Mouse (Mus musculus): Measurements from ENCODE around the gene Dgke. TPM values are rescaled to one million over a fixed set of nuclear protein-coding genes. Genes with fewer than 3 reads are reported as not detected.
"Not testable (repeated sequence)": the region's sequence is repeated elsewhere in the genome, so short reads cannot be mapped to it uniquely, and the experiment has no call there.

The Dgke gene
- polyA plus RNA-seq, 2 experiments = 0.39 to 0.63 TPM

DNA sequence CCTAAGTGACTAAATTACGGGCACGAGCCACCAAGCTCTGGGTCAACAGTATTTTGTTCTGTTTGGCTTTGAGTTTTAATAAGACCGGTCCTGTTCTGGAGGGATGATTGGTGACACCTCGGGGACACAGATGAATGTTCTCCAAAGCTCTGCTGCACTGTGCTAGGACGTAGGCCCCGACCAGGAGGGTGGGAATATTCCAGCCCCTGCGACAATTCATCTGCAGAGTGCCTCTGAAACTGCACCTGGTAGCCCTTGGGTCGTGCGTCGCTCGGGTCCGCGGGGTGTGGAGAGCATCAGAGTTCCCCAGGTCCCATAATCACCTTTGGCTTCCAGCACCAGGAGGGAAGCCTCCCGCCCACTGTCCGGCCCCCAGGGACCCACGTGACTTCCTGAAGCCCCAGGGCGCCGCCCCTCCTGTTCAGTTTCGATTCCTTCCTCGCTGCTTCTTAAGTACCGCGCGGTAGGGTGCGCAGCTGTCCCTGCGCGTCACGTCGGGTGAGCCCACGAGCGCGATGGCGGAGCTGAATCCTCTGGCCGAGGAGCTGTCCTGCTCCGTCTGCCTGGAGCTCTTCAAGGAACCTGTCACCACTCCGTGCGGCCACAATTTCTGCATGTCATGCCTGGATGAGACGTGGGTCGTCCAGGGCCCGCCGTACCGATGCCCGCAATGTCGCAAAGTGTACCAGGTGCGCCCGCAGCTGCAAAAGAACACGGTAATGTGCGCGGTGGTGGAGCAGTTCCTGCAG lies 67.5 kb downstream of the Dgke start, which contains the start of gene Trim25:
TSS of gene Trim25 (plus strand) at position 403 of the 749 bp plus-strand sequence.
- H3K4me3 ChIP-seq (ENCODE audit: insufficient read depth in 1 of 2, low read depth in 2 of 2, low read length in 2 of 2) = peak within 1 kb of the TSS; percentile 73 to 91

DNA sequence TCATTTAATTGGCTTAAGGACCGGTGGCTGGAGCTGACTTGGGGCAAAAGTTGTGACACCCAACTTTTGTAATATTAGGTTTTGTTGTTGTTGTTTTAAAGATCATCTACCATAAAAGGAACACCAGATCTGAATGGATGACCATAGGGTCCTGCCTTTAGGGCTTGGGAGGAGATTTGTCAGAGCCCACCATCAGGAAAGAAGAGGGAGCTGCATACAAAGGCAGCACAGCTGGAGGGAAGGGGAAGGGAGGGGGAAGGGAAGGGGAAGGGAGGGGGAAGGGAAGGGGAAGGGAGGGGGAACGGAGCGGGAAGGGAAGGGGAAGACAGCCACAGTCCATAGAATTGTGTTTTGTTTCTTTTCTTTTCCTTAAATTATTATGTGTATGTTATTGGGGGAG lies 68.2 kb downstream of the Dgke start:
- H3K36me3 ChIP-seq (replicated peaks; ENCODE audit: control insufficient read depth, insufficient read depth, low read depth) = no peaks in the 10 kb centered on the region
- peak overlapping the region; percentile 92 for H3K4me2 ChIP-seq (ENCODE audit: low read depth)
- H3K27me3 ChIP-seq (ENCODE audit: control insufficient read depth, insufficient read depth, low read length) = no peaks in the 10 kb centered on the region
- peak overlapping the region in 1 of 2 experiments; percentile 91; a peak in 2 of 4 replicates for H3K4me3 ChIP-seq (ENCODE audit: insufficient read depth in 1 of 2, low read depth in 2 of 2, low read length in 2 of 2)
- TF ChIP-seq EP300 (IDR thresholded peaks at IDR 0.05; ENCODE audit: low read depth) (no peak), CTCF (IDR thresholded peaks at IDR 0.05; ENCODE audit: low read depth) (no peak)
- no peak for DNase-seq (ENCODE audit: low read depth in 3 of 3, low spot score in 3 of 3)
- H3K9ac ChIP-seq (replicated peaks) = peak overlapping the region; percentile 92
- peaks cover 18 to 28% of the 10 kb centered on the region in 2 experiments for H3K4me1 ChIP-seq (replicated peaks; ENCODE audit: control insufficient read depth in 2 of 2, insufficient read depth in 2 of 2, low read length in 1 of 2)
- H3K9me3 ChIP-seq (ENCODE audit: control insufficient read depth, low read length) = no peaks in the 10 kb centered on the region
- no peak for ATAC-seq (ENCODE audit: insufficient read depth)
- peak overlapping the region; percentile 70; the same call in 1 of the 2 replicates for H3K27ac ChIP-seq
- WGBS (ENCODE audit: insufficient replicate concordance) = 31% methylated on average over 3 of the region's 3 CpGs

More for the DNA sequence above, 67.5 kb downstream of the Dgke start, which contains the start of gene Trim25:
- Histone ChIP-seq H3K9me3 (ENCODE audit: control insufficient read depth, low read length) (no peaks in the 10 kb centered on the region), H3K27me3 (ENCODE audit: control insufficient read depth, insufficient read depth, low read length) (no peaks in the 10 kb centered on the region), H3K27ac (peak within 1 kb of the TSS; percentile 70), H3K4me2 (ENCODE audit: low read depth) (peak within 1 kb of the TSS; percentile 92), H3K4me1 (replicated peaks; ENCODE audit: control insufficient read depth in 2 of 2, insufficient read depth in 2 of 2, low read length in 1 of 2) (peaks cover 18 to 30% of the 10 kb centered on the region in 2 experiments), H3K36me3 (replicated peaks; ENCODE audit: control insufficient read depth, insufficient read depth, low read depth) (no peaks in the 10 kb centered on the region; the same call in 1 of the 2 replicates), H3K9ac (replicated peaks) (peak within 1 kb of the TSS; percentile 92)
- TF ChIP-seq CTCF (IDR thresholded peaks at IDR 0.05; ENCODE audit: low read depth) = peak; percentile 60
- TF ChIP-seq EP300 (IDR thresholded peaks at IDR 0.05; ENCODE audit: low read depth) = no peak
- DNase-seq (ENCODE audit: low read depth in 3 of 3, low spot score in 3 of 3) (peak; percentile 93 to 95 (median 94)), ATAC-seq (ENCODE audit: insufficient read depth) (peak; percentile 94)
- under 1% methylated on average over 48 of the region's 48 CpGs for WGBS (ENCODE audit: insufficient replicate concordance)

- not testable (repeated sequence) for H3K9ac ChIP-seq (replicated peaks); ATAC-seq (ENCODE audit: insufficient read depth); H3K4me2 ChIP-seq (ENCODE audit: low read depth); H3K36me3 ChIP-seq (replicated peaks; ENCODE audit: control insufficient read depth, insufficient read depth, low read depth); H3K9me3 ChIP-seq (ENCODE audit: control insufficient read depth, low read length); H3K27ac ChIP-seq; H3K27me3 ChIP-seq (ENCODE audit: control insufficient read depth, insufficient read depth, low read length); H3K4me3 ChIP-seq (ENCODE audit: insufficient read depth in 1 of 2, low read depth in 2 of 2, low read length in 2 of 2); DNase-seq (ENCODE audit: low read depth in 3 of 3, low spot score in 3 of 3)
- WGBS (ENCODE audit: insufficient replicate concordance) = 70% methylated on average over 5 of the region's 5 CpGs
- H3K4me1 ChIP-seq (replicated peaks; ENCODE audit: control insufficient read depth in 2 of 2, insufficient read depth in 2 of 2, low read length in 1 of 2) = peaks cover 13 to 22% of the 10 kb centered on the region in 2 experiments
- peak; percentile 39 for TF ChIP-seq CTCF (IDR thresholded peaks at IDR 0.05; ENCODE audit: low read depth)
Measured at GRCm38 (mm10) chr11:88997343-88997742, 69.3 kb downstream of the Dgke start.

DNA sequence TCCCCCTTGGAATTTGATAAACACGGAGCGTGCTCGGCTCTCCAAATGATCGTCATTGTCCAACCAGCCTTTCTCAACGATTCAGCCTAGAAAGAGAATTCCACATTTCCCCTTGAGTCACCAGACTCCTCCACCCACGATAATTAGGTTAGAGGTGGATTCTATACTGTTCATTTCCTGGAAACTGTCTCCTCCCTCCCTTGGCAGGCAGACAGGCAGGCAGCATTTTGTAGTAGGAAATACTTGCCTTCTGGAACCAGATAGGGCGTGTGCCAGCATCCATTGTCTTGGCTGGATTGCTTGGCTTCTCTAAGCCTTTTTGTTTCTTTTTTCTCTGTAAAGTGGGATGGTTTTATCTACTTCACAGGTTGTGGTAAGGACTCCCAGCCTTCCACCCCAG lies 70.2 kb downstream of the Dgke start:
- no peak for TF ChIP-seq EP300 (IDR thresholded peaks at IDR 0.05; ENCODE audit: low read depth)
- TF ChIP-seq CTCF (IDR thresholded peaks at IDR 0.05; ENCODE audit: low read depth) = no peak
- DNase-seq (ENCODE audit: low read depth in 3 of 3, low spot score in 3 of 3) = no peak
- Histone ChIP-seq H3K4me1 (replicated peaks; ENCODE audit: control insufficient read depth in 2 of 2, insufficient read depth in 2 of 2, low read length in 1 of 2) (peaks cover 13 to 16% of the 10 kb centered on the region in 2 experiments), H3K27ac (no peak overlapping the region), H3K9me3 (ENCODE audit: control insufficient read depth, low read length) (no peaks in the 10 kb centered on the region), H3K27me3 (ENCODE audit: control insufficient read depth, insufficient read depth, low read length) (no peaks in the 10 kb centered on the region), H3K4me2 (ENCODE audit: low read depth) (no peak overlapping the region), H3K36me3 (replicated peaks; ENCODE audit: control insufficient read depth, insufficient read depth, low read depth) (no peaks in the 10 kb centered on the region), H3K4me3 (ENCODE audit: insufficient read depth in 1 of 2, low read depth in 2 of 2, low read length in 2 of 2) (no peak overlapping the region), H3K9ac (replicated peaks) (no peak overlapping the region)
- no peak for ATAC-seq (ENCODE audit: insufficient read depth)
- WGBS (ENCODE audit: insufficient replicate concordance) = 52% methylated on average over 7 of the region's 7 CpGs

- Histone ChIP-seq H3K9me3 (ENCODE audit: control insufficient read depth, low read length) (no peaks in the 10 kb centered on the region), H3K9ac (replicated peaks) (no peak overlapping the region), H3K27me3 (ENCODE audit: control insufficient read depth, insufficient read depth, low read length) (no peaks in the 10 kb centered on the region), H3K4me1 (replicated peaks; ENCODE audit: control insufficient read depth in 2 of 2, insufficient read depth in 2 of 2, low read length in 1 of 2) (peaks cover 10 to 13% of the 10 kb centered on the region in 2 experiments), H3K27ac (no peak overlapping the region), H3K4me2 (ENCODE audit: low read depth) (no peak overlapping the region), H3K36me3 (replicated peaks; ENCODE audit: control insufficient read depth, insufficient read depth, low read depth) (no peaks in the 10 kb centered on the region), H3K4me3 (ENCODE audit: insufficient read depth in 1 of 2, low read depth in 2 of 2, low read length in 2 of 2) (no peak overlapping the region)
- ATAC-seq (ENCODE audit: insufficient read depth) (no peak), DNase-seq (ENCODE audit: low read depth in 3 of 3, low spot score in 3 of 3) (no peak)
- WGBS (ENCODE audit: insufficient replicate concordance) = 90% methylated on average over 2 of the region's 2 CpGs
- TF ChIP-seq CTCF (IDR thresholded peaks at IDR 0.05; ENCODE audit: low read depth) (no peak), EP300 (IDR thresholded peaks at IDR 0.05; ENCODE audit: low read depth) (no peak)
Measured at GRCm38 (mm10) chr11:88995616-88996015, 71.0 kb downstream of the Dgke start.
